Mouse (Mus musculus): ENCODE results near the gene Vdac1. TPM values are rescaled to one million over a fixed set of nuclear protein-coding genes. Genes with fewer than 3 reads are reported as not detected.

The Vdac1 gene
- polyA plus RNA-seq, 1 experiment = 116 TPM

- H3K27ac ChIP-seq (ENCODE audit: insufficient read depth, low read depth, low read length) = no peak overlapping the region
- no peak for TF ChIP-seq CTCF (IDR thresholded peaks at IDR 0.05; ENCODE audit: low read depth, low read length)
- no peak for TF ChIP-seq POLR2A (IDR thresholded peaks at IDR 0.05; ENCODE audit: borderline replicate concordance, low read depth, low read length)
- no peaks in the 10 kb centered on the region for H3K4me1 ChIP-seq (ENCODE audit: control insufficient read depth, insufficient read depth, low read length)
These were observed 71.5 kb downstream of the Vdac1 start for GRCm38 (mm10) chr11:52432148-52432547.

GRCm38 (mm10) chr11:52433076-52433796, 72.6 kb downstream of the Vdac1 start:
- H3K4me3 ChIP-seq (ENCODE audit: insufficient read depth, low read length) = no peak overlapping the region
- TF ChIP-seq CTCF (IDR thresholded peaks at IDR 0.05; ENCODE audit: low read depth, low read length) (no peak), POLR2A (IDR thresholded peaks at IDR 0.05; ENCODE audit: borderline replicate concordance, low read depth, low read length) (no peak)

More at GRCm38 (mm10) chr11:52432148-52432547, 71.5 kb downstream of the Vdac1 start:
- H3K4me3 ChIP-seq (ENCODE audit: insufficient read depth, low read length) = no peak overlapping the region

GRCm38 (mm10) chr11:52433797-52434195, 73.1 kb downstream of the Vdac1 start:
- TF ChIP-seq CTCF (IDR thresholded peaks at IDR 0.05; ENCODE audit: low read depth, low read length) (no peak), POLR2A (IDR thresholded peaks at IDR 0.05; ENCODE audit: borderline replicate concordance, low read depth, low read length) (no peak)
- no peak overlapping the region for H3K27ac ChIP-seq (ENCODE audit: insufficient read depth, low read depth, low read length)

More at GRCm38 (mm10) chr11:52433076-52433796, 72.6 kb downstream of the Vdac1 start:
- Histone ChIP-seq H3K4me1 (ENCODE audit: control insufficient read depth, insufficient read depth, low read length) (no peaks in the 10 kb centered on the region), H3K27ac (ENCODE audit: insufficient read depth, low read depth, low read length) (no peak overlapping the region)

GRCm38 (mm10) chr11:52435466-52435865, 74.8 kb downstream of the Vdac1 start:
- Histone ChIP-seq H3K4me3 (ENCODE audit: insufficient read depth, low read length) (no peak overlapping the region), H3K4me1 (ENCODE audit: control insufficient read depth, insufficient read depth, low read length) (no peaks in the 10 kb centered on the region), H3K27ac (ENCODE audit: insufficient read depth, low read depth, low read length) (no peak overlapping the region)
- TF ChIP-seq POLR2A (IDR thresholded peaks at IDR 0.05; ENCODE audit: borderline replicate concordance, low read depth, low read length) = no peak
- no peak for TF ChIP-seq CTCF (IDR thresholded peaks at IDR 0.05; ENCODE audit: low read depth, low read length)

More at GRCm38 (mm10) chr11:52433797-52434195, 73.1 kb downstream of the Vdac1 start:
- no peaks in the 10 kb centered on the region for H3K4me1 ChIP-seq (ENCODE audit: control insufficient read depth, insufficient read depth, low read length)
- no peak overlapping the region for H3K4me3 ChIP-seq (ENCODE audit: insufficient read depth, low read length)

- Histone ChIP-seq H3K4me1 (ENCODE audit: control insufficient read depth, insufficient read depth, low read length) (no peaks in the 10 kb centered on the region), H3K27ac (ENCODE audit: insufficient read depth, low read depth, low read length) (no peak overlapping the region), H3K4me3 (ENCODE audit: insufficient read depth, low read length) (no peak overlapping the region)
- TF ChIP-seq CTCF (IDR thresholded peaks at IDR 0.05; ENCODE audit: low read depth, low read length) (no peak), POLR2A (IDR thresholded peaks at IDR 0.05; ENCODE audit: borderline replicate concordance, low read depth, low read length) (no peak)
These were observed 76.5 kb downstream of the Vdac1 start for GRCm38 (mm10) chr11:52437123-52437522.

Other genes starting within 250 kb of the Vdac1 start
- not detected in 2 replicates for gene Olfr1373, start 215.3 kb upstream of the Vdac1 start, polyA plus RNA-seq (2012; ENCODE audit: insufficient read depth, insufficient read length, missing spikeins)
- not detected in 2 replicates for gene Olfr1371, start 146.9 kb upstream of the Vdac1 start, polyA plus RNA-seq (2012; ENCODE audit: insufficient read depth, insufficient read length, missing spikeins)
- gene Skp1a, start 128.9 kb upstream of the Vdac1 start, polyA plus RNA-seq (2012; ENCODE audit: insufficient read depth, insufficient read length, missing spikeins) = 155 and 164 TPM in 2 replicates
- gene Tcf7, start 77.8 kb upstream of the Vdac1 start, polyA plus RNA-seq (2012; ENCODE audit: insufficient read depth, insufficient read length, missing spikeins) = 0.53 TPM in 1 of 2 replicates, not detected in the other
- gene 9530068E07Rik, start 35.6 kb downstream of the Vdac1 start, polyA plus RNA-seq (2012; ENCODE audit: insufficient read depth, insufficient read length, missing spikeins) = 134 and 137 TPM in 2 replicates

Data from bone marrow macrophage, adult 2 months (primary cell).